Mouse (Mus musculus): Measurements from ENCODE around the gene Gp9. TPM values are rescaled to one million over a fixed set of nuclear protein-coding genes. Genes with fewer than 3 reads are reported as not detected.

The Gp9 gene
- polyA plus RNA-seq, 1 experiment from 2014 or later = 3.4 TPM

GRCm38 (mm10) chr6:87778294-87779173, 662 bp downstream of the Gp9 start:
- Histone ChIP-seq H3K36me3 (ENCODE audit: control insufficient read depth, insufficient read depth, low read length) (no peaks in the 10 kb centered on the region), H3K9me3 (ENCODE audit: control insufficient read depth, low read length) (no peaks in the 10 kb centered on the region), H3K4me2 (ENCODE audit: low read length) (no peak overlapping the region), H3K4me3 (ENCODE audit: control insufficient read depth in 1 of 2, insufficient read depth in 1 of 2, low read depth in 1 of 2, low read length in 2 of 2) (no peak overlapping the region), H3K9ac (ENCODE audit: low read length) (no peak overlapping the region), H3K4me1 (ENCODE audit: control insufficient read depth in 2 of 2, insufficient read depth in 2 of 2, low read length in 2 of 2) (peaks cover 13 to 14% of the 10 kb centered on the region in 2 experiments), H3K27me3 (ENCODE audit: control insufficient read depth, insufficient read depth, low read length) (peaks cover 6% of the 10 kb centered on the region; the same call in 1 of the 2 replicates), H3K27ac (replicated peaks in 1 of 2; ENCODE audit: control insufficient read depth in 1 of 2, insufficient read depth in 1 of 2, low read depth in 2 of 2, low read length in 2 of 2) (0 out of 4 replicates have a peak overlapping the region, but pooled peaks of 1 of the 2 experiments have one; percentile 24)
- WGBS = 45% methylated on average over 11 of the region's 11 CpGs
- ATAC-seq (ENCODE audit: insufficient number of reproducible peaks, insufficient read depth, low FRiP score, low read depth) = 0 out of 2 replicates have a peak, but pooled peaks have one; percentile 57

- Histone ChIP-seq H3K9ac (ENCODE audit: low read length) (no peak overlapping the region), H3K36me3 (ENCODE audit: control insufficient read depth, insufficient read depth, low read length) (no peaks in the 10 kb centered on the region), H3K9me3 (ENCODE audit: control insufficient read depth, low read length) (no peaks in the 10 kb centered on the region), H3K4me1 (ENCODE audit: control insufficient read depth in 2 of 2, insufficient read depth in 2 of 2, low read length in 2 of 2) (peaks cover 13 to 14% of the 10 kb centered on the region in 2 experiments), H3K4me2 (ENCODE audit: low read length) (no peak overlapping the region), H3K27ac (replicated peaks in 1 of 2; ENCODE audit: control insufficient read depth in 1 of 2, insufficient read depth in 1 of 2, low read depth in 2 of 2, low read length in 2 of 2) (no peak overlapping the region), H3K4me3 (ENCODE audit: control insufficient read depth in 1 of 2, insufficient read depth in 1 of 2, low read depth in 1 of 2, low read length in 2 of 2) (no peak overlapping the region), H3K27me3 (ENCODE audit: control insufficient read depth, insufficient read depth, low read length) (peaks cover 6% of the 10 kb centered on the region; the same call in 1 of the 2 replicates)
- no peak for ATAC-seq (ENCODE audit: insufficient number of reproducible peaks, insufficient read depth, low FRiP score, low read depth)
- WGBS = 84% methylated on average over 11 of the region's 11 CpGs
Measured at GRCm38 (mm10) chr6:87779174-87780165, 1.6 kb downstream of the Gp9 start.

GRCm38 (mm10) chr6:87780546-87781301, 2.9 kb downstream of the Gp9 start:
- no peak for ATAC-seq (ENCODE audit: insufficient number of reproducible peaks, insufficient read depth, low FRiP score, low read depth)

GRCm38 (mm10) chr6:87784033-87784432, 6.2 kb downstream of the Gp9 start:
- H3K36me3 ChIP-seq (ENCODE audit: control insufficient read depth, insufficient read depth, low read length) = no peaks in the 10 kb centered on the region
- H3K4me2 ChIP-seq (ENCODE audit: low read length) = no peak overlapping the region
- 45% methylated on average over 8 of the region's 8 CpGs for WGBS
- no peak overlapping the region for H3K4me3 ChIP-seq (ENCODE audit: control insufficient read depth in 1 of 2, insufficient read depth in 1 of 2, low read depth in 1 of 2, low read length in 2 of 2)
- no peak overlapping the region for H3K9ac ChIP-seq (ENCODE audit: low read length)
- peaks cover 5 to 9% of the 10 kb centered on the region in 2 experiments; a peak in 3 of 4 replicates for H3K4me1 ChIP-seq (ENCODE audit: control insufficient read depth in 2 of 2, insufficient read depth in 2 of 2, low read length in 2 of 2)
- H3K27me3 ChIP-seq (ENCODE audit: control insufficient read depth, insufficient read depth, low read length) = no peaks in the 10 kb centered on the region
- no peak for ATAC-seq (ENCODE audit: insufficient number of reproducible peaks, insufficient read depth, low FRiP score, low read depth)
- H3K9me3 ChIP-seq (ENCODE audit: control insufficient read depth, low read length) = no peaks in the 10 kb centered on the region
- no peak overlapping the region for H3K27ac ChIP-seq (replicated peaks in 1 of 2; ENCODE audit: control insufficient read depth in 1 of 2, insufficient read depth in 1 of 2, low read depth in 2 of 2, low read length in 2 of 2)

More at GRCm38 (mm10) chr6:87780546-87781301, 2.9 kb downstream of the Gp9 start:
- no peak overlapping the region for H3K27ac ChIP-seq (replicated peaks in 1 of 2; ENCODE audit: control insufficient read depth in 1 of 2, insufficient read depth in 1 of 2, low read depth in 2 of 2, low read length in 2 of 2)
- no peak overlapping the region for H3K4me3 ChIP-seq (ENCODE audit: control insufficient read depth in 1 of 2, insufficient read depth in 1 of 2, low read depth in 1 of 2, low read length in 2 of 2)
- peaks cover 6% of the 10 kb centered on the region; the same call in 1 of the 2 replicates for H3K27me3 ChIP-seq (ENCODE audit: control insufficient read depth, insufficient read depth, low read length)
- H3K4me2 ChIP-seq (ENCODE audit: low read length) = no peak overlapping the region
- no peaks in the 10 kb centered on the region for H3K36me3 ChIP-seq (ENCODE audit: control insufficient read depth, insufficient read depth, low read length)
- no peak overlapping the region for H3K9ac ChIP-seq (ENCODE audit: low read length)
- H3K4me1 ChIP-seq (ENCODE audit: control insufficient read depth in 2 of 2, insufficient read depth in 2 of 2, low read length in 2 of 2) = peaks cover 13 to 14% of the 10 kb centered on the region in 2 experiments
- H3K9me3 ChIP-seq (ENCODE audit: control insufficient read depth, low read length) = no peaks in the 10 kb centered on the region
- WGBS = 81% methylated on average over 10 of the region's 10 CpGs

GRCm38 (mm10) chr6:87786621-87787020, 8.7 kb downstream of the Gp9 start:
- no peak for ATAC-seq (ENCODE audit: insufficient number of reproducible peaks, insufficient read depth, low FRiP score, low read depth)

GRCm38 (mm10) chr6:87787108-87787890, 9.4 kb downstream of the Gp9 start:
- Histone ChIP-seq H3K27me3 (ENCODE audit: control insufficient read depth, insufficient read depth, low read length) (no peaks in the 10 kb centered on the region), H3K36me3 (ENCODE audit: control insufficient read depth, insufficient read depth, low read length) (peaks cover 7% of the 10 kb centered on the region), H3K4me2 (ENCODE audit: low read length) (no peak overlapping the region), H3K27ac (replicated peaks in 1 of 2; ENCODE audit: control insufficient read depth in 1 of 2, insufficient read depth in 1 of 2, low read depth in 2 of 2, low read length in 2 of 2) (no peak overlapping the region), H3K9me3 (ENCODE audit: control insufficient read depth, low read length) (no peaks in the 10 kb centered on the region), H3K9ac (ENCODE audit: low read length) (no peak overlapping the region), H3K4me1 (ENCODE audit: control insufficient read depth in 2 of 2, insufficient read depth in 2 of 2, low read length in 2 of 2) (peaks cover 18 to 26% of the 10 kb centered on the region in 2 experiments), H3K4me3 (ENCODE audit: control insufficient read depth in 1 of 2, insufficient read depth in 1 of 2, low read depth in 1 of 2, low read length in 2 of 2) (no peak overlapping the region)
- no peak for ATAC-seq (ENCODE audit: insufficient number of reproducible peaks, insufficient read depth, low FRiP score, low read depth)
- WGBS = 75% methylated on average over 6 of the region's 6 CpGs

More at GRCm38 (mm10) chr6:87786621-87787020, 8.7 kb downstream of the Gp9 start:
- no peaks in the 10 kb centered on the region for H3K36me3 ChIP-seq (ENCODE audit: control insufficient read depth, insufficient read depth, low read length)
- no peaks in the 10 kb centered on the region for H3K9me3 ChIP-seq (ENCODE audit: control insufficient read depth, low read length)
- WGBS = 82% methylated on average over 5 of the region's 5 CpGs
- no peak overlapping the region for H3K9ac ChIP-seq (ENCODE audit: low read length)
- H3K4me2 ChIP-seq (ENCODE audit: low read length) = no peak overlapping the region
- H3K27me3 ChIP-seq (ENCODE audit: control insufficient read depth, insufficient read depth, low read length) = no peaks in the 10 kb centered on the region
- H3K27ac ChIP-seq (replicated peaks in 1 of 2; ENCODE audit: control insufficient read depth in 1 of 2, insufficient read depth in 1 of 2, low read depth in 2 of 2, low read length in 2 of 2) = no peak overlapping the region
- H3K4me1 ChIP-seq (ENCODE audit: control insufficient read depth in 2 of 2, insufficient read depth in 2 of 2, low read length in 2 of 2) = peaks cover 18 to 26% of the 10 kb centered on the region in 2 experiments
- no peak overlapping the region for H3K4me3 ChIP-seq (ENCODE audit: control insufficient read depth in 1 of 2, insufficient read depth in 1 of 2, low read depth in 1 of 2, low read length in 2 of 2)
